Mouse (Mus musculus): ENCODE measurements around the gene Clcn5. TPM values are rescaled to one million over a fixed set of nuclear protein-coding genes. Genes with fewer than 3 reads are reported as not detected.
A peak's percentile ranks its signal among the peaks of the same experiment; 100 is the strongest.

Clcn5 gene
- polyA plus RNA-seq, 1 experiment from 2014 or later = 19.9 TPM

DNA sequence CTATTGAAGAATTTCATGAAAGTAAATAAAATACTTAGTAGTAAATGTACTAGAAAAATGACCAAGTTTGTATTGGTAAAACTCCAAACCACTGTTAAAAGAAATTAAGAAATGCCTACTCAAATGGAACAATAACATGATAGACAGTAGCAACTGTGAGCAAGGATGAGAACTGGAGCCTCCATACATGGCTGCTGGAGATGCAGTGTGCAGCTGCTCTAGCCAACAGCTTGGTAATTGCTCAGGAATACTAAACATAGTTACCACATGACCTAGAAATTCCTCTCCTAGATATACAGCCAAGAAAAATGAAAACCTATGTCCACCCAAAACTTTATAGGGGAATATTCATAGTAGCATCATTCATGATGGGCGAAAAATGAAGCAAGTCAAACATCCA lies 36.5 kb downstream of the Clcn5 start:
- no peaks in the 10 kb centered on the region for H3K4me1 ChIP-seq
- no peak overlapping the region for H3K4me3 ChIP-seq
- H3K9me3 ChIP-seq = no peaks in the 10 kb centered on the region
- no peaks in the 10 kb centered on the region for H3K27me3 ChIP-seq (ENCODE audit: insufficient read depth, poor library complexity, severe bottlenecking)
- no peak for DNase-seq (ENCODE audit: low spot score)
- no peak overlapping the region for H3K27ac ChIP-seq
- WGBS = 81% methylated on average over 1 of the region's 1 CpGs
- no peaks in the 10 kb centered on the region for H3K36me3 ChIP-seq

DNA sequence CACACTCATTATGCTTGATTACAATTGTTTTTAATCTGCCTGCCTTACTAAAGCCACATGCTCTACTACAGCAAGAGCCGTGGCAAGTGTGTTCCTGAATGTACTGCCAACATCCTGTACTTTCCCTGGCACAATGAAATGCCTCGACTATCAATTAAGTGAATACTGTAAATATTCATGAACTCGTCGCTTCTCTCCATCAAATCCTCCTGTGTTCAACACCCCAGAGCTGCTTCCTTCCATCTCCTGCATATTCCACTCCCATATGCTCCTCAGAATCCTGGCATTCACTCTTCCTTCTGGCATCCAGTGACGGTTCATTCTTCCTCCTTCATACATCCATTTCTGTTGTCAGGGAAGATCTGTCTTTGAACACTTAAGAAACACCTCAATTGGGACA lies 39.4 kb downstream of the Clcn5 start:
- no peak overlapping the region for H3K27ac ChIP-seq
- H3K27me3 ChIP-seq (ENCODE audit: insufficient read depth, poor library complexity, severe bottlenecking) = no peaks in the 10 kb centered on the region
- no peaks in the 10 kb centered on the region for H3K4me1 ChIP-seq
- no peaks in the 10 kb centered on the region for H3K9me3 ChIP-seq
- WGBS = 83% methylated on average over 5 of the region's 5 CpGs
- H3K36me3 ChIP-seq = no peaks in the 10 kb centered on the region
- no peak for DNase-seq (ENCODE audit: low spot score)
- no peak overlapping the region for H3K4me3 ChIP-seq

DNA sequence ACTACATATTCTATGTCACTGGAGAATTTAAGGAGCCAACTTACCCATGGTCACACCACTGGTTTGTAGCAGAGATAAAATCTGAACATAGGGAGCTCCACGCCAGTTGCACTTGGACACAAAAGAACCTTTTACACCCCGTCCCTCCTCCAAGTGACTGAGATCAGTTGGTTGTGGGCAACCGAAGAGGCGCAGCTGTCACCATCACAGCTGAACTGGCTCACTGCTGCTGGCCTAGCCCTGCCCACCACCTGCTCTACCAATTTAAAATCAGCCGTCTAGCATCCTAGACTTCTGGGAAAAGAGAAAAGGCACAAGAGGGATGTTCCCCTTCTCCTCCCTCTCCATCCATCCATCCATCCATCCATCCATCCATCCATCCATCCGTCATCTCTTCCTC lies 42.6 kb downstream of the Clcn5 start:
- 78% methylated on average over 6 of the region's 6 CpGs for WGBS
- Histone ChIP-seq H3K36me3 (no peaks in the 10 kb centered on the region), H3K9me3 (no peaks in the 10 kb centered on the region), H3K4me3 (no peak overlapping the region), H3K27me3 (ENCODE audit: insufficient read depth, poor library complexity, severe bottlenecking) (no peaks in the 10 kb centered on the region), H3K4me1 (no peaks in the 10 kb centered on the region), H3K27ac (no peak overlapping the region)
- DNase-seq (ENCODE audit: low spot score) = no peak

DNA sequence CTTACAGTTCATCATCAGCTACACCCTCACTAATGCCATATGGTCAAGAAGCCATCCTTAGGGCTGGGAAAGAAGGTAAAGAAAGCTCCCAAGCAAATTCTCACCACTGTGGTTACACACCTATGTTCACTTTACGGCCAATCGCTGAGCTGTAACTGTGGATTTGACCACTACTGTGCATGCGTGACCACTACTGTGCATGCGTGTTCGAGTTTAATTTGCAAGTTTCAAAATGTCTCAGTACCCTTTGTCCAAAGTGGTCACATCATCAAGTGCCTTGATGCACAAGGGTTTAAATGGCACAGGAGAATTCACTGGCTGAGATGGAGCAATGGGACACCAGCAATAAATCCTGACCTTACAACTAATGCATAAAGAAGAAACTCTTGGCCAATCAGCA lies 58.0 kb downstream of the Clcn5 start:
- no peaks in the 10 kb centered on the region for H3K9me3 ChIP-seq
- 95% methylated on average over 5 of the region's 5 CpGs for WGBS
- no peaks in the 10 kb centered on the region for H3K27me3 ChIP-seq (ENCODE audit: insufficient read depth, poor library complexity, severe bottlenecking)
- no peak for DNase-seq (ENCODE audit: low spot score)
- no peak overlapping the region for H3K27ac ChIP-seq
- H3K4me1 ChIP-seq = no peaks in the 10 kb centered on the region
- no peak overlapping the region for H3K4me3 ChIP-seq
- no peaks in the 10 kb centered on the region for H3K36me3 ChIP-seq

DNA sequence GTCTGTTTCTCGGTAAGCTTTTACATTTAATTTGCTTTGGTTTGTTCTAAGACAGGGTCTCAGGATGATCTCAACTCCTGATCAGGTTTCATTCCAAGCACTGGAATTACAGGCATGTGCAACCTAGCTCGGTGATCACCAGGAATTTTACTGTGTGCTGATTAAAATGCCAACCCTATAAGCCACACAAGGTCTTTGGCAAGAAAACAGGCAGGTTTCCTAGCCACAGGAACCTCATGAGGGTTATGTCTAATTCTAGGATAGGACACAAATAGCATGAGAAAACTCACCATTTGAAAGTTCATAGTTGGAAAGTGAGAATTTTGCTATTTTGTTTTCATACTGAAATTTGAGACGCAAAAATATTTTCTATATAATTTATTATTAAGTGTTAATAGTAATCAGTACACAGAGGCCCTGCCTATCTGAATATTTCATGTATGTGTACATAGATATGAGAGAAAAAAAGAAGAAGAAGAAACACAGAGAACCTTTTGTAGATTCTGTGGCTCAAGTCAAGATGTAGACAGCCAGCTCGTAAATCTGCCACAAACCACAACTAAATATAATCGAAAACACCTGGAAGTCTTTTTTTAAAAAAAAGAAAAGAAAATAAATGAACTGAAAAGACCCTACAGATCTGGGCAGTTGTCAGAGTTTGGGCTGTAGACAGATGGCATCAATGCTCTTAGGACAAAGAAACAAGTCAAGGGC lies 58.6 kb downstream of the Clcn5 start:
- DNase-seq (ENCODE audit: low spot score) = no peak
- Histone ChIP-seq H3K4me1 (no peaks in the 10 kb centered on the region), H3K36me3 (no peaks in the 10 kb centered on the region), H3K4me3 (no peak overlapping the region), H3K9me3 (no peaks in the 10 kb centered on the region), H3K27ac (no peak overlapping the region), H3K27me3 (ENCODE audit: insufficient read depth, poor library complexity, severe bottlenecking) (no peaks in the 10 kb centered on the region)
- 75% methylated on average over 5 of the region's 5 CpGs for WGBS

DNA sequence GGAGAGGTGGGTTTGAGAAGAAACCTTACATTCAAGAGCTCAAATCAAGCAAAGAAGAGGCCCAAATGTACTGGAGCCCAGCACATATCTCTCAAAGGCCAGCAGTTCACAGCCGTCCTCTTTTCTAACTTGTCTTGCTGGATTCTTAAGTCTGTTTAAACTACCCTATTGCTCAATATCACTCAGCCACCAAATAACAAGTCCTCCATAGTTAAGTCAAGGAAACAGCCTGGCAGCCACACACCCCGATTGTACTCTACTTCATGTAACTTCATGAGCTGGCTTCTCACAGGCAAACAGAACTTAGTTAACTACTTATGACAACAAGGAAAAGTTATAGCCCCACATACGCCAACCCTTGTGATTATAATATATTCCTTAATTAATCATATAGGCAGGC lies 59.4 kb downstream of the Clcn5 start:
- Histone ChIP-seq H3K4me3 (no peak overlapping the region), H3K27ac (no peak overlapping the region), H3K9me3 (no peaks in the 10 kb centered on the region), H3K36me3 (no peaks in the 10 kb centered on the region), H3K27me3 (ENCODE audit: insufficient read depth, poor library complexity, severe bottlenecking) (no peaks in the 10 kb centered on the region), H3K4me1 (no peaks in the 10 kb centered on the region)
- no peak for DNase-seq (ENCODE audit: low spot score)
- WGBS = 90% methylated on average over 3 of the region's 3 CpGs

DNA sequence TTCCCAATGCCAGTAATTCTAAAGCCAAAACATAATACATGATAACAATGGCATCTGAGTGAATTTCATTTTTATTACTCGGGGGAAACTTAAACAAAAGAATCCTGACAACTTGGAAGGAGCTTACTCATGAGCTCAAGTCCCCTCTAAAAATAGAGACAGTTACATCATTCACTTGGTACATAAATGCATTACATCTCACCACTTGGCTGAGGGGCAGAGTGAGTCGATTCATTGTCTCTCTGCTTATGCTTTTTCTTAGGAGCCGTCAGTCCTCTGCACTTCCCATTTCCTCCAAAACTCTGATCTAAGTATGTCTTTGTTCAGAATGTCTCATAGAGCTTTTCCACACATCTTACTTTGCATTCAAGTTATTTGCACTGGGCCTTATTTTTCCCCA lies 63.1 kb downstream of the Clcn5 start:
- WGBS = 68% methylated on average over 3 of the region's 3 CpGs
- Histone ChIP-seq H3K27ac (no peak overlapping the region), H3K9me3 (no peaks in the 10 kb centered on the region)

DNA sequence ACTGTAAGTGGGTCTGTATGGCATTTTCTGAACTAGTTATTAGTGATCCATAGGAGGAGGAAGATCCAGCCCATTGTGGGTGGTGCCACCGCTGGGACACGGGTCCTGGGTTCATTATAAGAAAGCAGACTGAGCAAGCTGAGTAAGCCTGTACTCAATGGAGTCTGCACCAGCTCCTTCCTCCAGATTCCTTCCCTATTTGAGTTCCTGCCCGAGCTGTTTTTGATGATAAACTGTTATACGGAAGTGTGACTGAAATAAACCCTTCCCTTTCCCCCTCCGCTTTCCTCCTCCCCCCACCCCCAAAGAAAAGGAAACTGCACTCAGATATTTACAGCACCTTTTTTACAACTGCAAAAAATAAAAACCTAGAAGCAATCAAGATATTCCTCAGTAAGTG lies 115.1 kb downstream of the Clcn5 start:
- H3K36me3 ChIP-seq = no peaks in the 10 kb centered on the region
- WGBS = 64% methylated on average over 5 of the region's 5 CpGs
- peaks cover 7% of the 10 kb centered on the region; the same call in 1 of the 2 replicates for H3K4me1 ChIP-seq
- no peaks in the 10 kb centered on the region for H3K27me3 ChIP-seq (ENCODE audit: insufficient read depth, poor library complexity, severe bottlenecking)
- H3K4me3 ChIP-seq = no peak overlapping the region
- no peak overlapping the region for H3K27ac ChIP-seq
- no peaks in the 10 kb centered on the region for H3K9me3 ChIP-seq
- DNase-seq (ENCODE audit: low spot score) = no peak

More for the DNA sequence above, 63.1 kb downstream of the Clcn5 start:
- Histone ChIP-seq H3K4me3 (no peak overlapping the region), H3K4me1 (no peaks in the 10 kb centered on the region), H3K36me3 (no peaks in the 10 kb centered on the region), H3K27me3 (ENCODE audit: insufficient read depth, poor library complexity, severe bottlenecking) (no peaks in the 10 kb centered on the region)
- no peak for DNase-seq (ENCODE audit: low spot score)

DNA sequence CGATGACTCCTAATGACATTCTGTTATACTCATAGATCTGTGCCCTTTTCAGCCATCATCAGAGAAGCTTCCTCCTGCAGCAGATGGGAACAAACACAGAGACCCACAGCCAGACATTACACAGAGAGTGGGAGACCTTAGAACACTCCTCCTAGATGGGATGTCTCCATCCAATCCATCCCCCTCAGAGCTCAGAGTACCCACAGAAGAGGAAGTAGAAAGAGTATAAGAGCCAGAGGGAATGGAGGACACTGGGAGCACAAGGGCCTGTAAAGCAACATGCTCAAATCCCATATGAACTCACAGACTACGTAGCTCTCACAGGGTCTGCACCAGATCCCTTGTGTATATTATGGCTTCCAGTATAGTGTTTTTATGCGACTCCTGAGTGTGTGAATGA lies 115.6 kb downstream of the Clcn5 start:
- Histone ChIP-seq H3K36me3 (no peaks in the 10 kb centered on the region), H3K4me3 (no peak overlapping the region), H3K27me3 (ENCODE audit: insufficient read depth, poor library complexity, severe bottlenecking) (no peaks in the 10 kb centered on the region), H3K27ac (no peak overlapping the region), H3K4me1 (peaks cover 7% of the 10 kb centered on the region; the same call in 1 of the 2 replicates), H3K9me3 (no peaks in the 10 kb centered on the region)
- DNase-seq (ENCODE audit: low spot score) = no peak
- WGBS = 83% methylated on average over 3 of the region's 3 CpGs

DNA sequence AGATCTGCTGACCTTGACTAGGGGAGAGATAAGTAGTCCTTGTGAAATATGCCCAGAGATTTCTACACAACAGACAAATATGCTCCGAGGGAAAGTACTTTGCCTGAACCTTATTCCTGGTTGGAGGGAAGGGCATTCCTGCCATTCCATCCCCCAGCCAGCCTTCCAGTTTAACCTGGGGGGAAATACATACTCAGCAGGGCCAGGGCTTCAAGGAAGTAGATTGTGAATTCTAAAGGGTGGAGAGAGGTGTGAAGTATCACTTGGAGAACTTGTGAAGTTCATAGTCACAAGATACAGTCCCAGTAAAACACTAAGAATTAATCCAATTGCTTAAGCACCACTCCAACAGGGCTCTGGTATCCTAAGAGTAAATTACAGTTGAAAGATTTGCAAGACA lies 121.3 kb downstream of the Clcn5 start:
- Histone ChIP-seq H3K27me3 (ENCODE audit: insufficient read depth, poor library complexity, severe bottlenecking) (no peaks in the 10 kb centered on the region), H3K36me3 (no peaks in the 10 kb centered on the region), H3K27ac (no peak overlapping the region), H3K4me1 (peaks cover 7% of the 10 kb centered on the region; the same call in 1 of the 2 replicates), H3K4me3 (no peak overlapping the region), H3K9me3 (no peaks in the 10 kb centered on the region)
- DNase-seq (ENCODE audit: low spot score) = no peak
- WGBS = 38% methylated on average over 1 of the region's 1 CpGs

DNA sequence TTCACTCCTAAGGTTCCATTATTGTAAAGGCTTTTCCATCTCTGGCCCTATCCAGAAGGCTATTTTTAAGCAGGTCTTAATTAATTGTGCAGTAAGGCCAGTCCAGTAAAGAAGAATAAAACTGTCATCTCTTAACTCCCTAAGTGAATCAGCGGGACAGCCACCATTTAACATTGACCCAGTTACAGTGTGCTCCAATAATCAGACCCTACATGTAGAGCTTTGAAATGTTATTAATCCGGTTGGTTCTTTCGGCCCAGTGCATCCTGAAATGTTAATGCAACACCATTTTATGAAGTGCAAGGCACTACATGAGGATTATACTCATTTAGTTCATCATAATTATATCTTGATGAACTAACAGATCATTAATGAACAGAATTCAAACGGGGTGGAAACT lies 128.3 kb downstream of the Clcn5 start:
- WGBS = 86% methylated on average over 4 of the region's 4 CpGs
- H3K4me3 ChIP-seq = no peak overlapping the region
- no peak for DNase-seq (ENCODE audit: low spot score)
- no peaks in the 10 kb centered on the region for H3K27me3 ChIP-seq (ENCODE audit: insufficient read depth, poor library complexity, severe bottlenecking)
- 0 out of 2 replicates have a peak, but pooled peaks cover 3% of the 10 kb centered on the region for H3K4me1 ChIP-seq
- H3K27ac ChIP-seq = no peak overlapping the region
- H3K9me3 ChIP-seq = no peaks in the 10 kb centered on the region
- H3K36me3 ChIP-seq = no peaks in the 10 kb centered on the region

DNA sequence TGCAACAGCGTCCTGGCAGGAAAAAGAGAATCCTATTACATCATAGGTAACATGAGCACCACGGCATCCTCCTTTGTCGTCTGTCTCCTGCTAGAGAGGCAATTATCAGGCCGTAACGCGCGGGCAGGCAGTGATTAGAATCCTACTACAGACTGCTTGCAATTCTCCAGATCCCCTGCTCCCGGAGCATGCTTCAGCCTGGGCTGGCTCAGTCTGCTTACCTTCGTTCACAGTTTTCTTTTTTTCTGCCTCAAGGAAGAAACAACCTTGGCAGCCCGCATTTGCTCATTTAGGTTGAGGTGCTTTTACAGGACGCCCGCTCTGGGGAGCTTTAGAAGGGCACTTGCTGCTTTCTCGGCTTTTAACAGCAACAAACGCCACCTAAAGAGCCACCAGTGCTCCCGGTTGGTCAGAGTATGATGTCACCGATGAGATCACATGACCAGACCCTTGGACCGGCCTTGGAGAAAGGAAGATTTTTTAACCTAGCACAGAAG lies 130.8 kb downstream of the Clcn5 start:
- Histone ChIP-seq H3K4me1 (0 out of 2 replicates have a peak, but pooled peaks cover 3% of the 10 kb centered on the region), H3K36me3 (peaks cover 2% of the 10 kb centered on the region; the same call in 1 of the 2 replicates), H3K27ac (peak overlapping the region; percentile 79), H3K27me3 (ENCODE audit: insufficient read depth, poor library complexity, severe bottlenecking) (no peaks in the 10 kb centered on the region), H3K9me3 (no peaks in the 10 kb centered on the region), H3K4me3 (peak overlapping the region; percentile 53)
- WGBS = 15% methylated on average over 17 of the region's 17 CpGs
- DNase-seq (ENCODE audit: low spot score) = peak; percentile 78

DNA sequence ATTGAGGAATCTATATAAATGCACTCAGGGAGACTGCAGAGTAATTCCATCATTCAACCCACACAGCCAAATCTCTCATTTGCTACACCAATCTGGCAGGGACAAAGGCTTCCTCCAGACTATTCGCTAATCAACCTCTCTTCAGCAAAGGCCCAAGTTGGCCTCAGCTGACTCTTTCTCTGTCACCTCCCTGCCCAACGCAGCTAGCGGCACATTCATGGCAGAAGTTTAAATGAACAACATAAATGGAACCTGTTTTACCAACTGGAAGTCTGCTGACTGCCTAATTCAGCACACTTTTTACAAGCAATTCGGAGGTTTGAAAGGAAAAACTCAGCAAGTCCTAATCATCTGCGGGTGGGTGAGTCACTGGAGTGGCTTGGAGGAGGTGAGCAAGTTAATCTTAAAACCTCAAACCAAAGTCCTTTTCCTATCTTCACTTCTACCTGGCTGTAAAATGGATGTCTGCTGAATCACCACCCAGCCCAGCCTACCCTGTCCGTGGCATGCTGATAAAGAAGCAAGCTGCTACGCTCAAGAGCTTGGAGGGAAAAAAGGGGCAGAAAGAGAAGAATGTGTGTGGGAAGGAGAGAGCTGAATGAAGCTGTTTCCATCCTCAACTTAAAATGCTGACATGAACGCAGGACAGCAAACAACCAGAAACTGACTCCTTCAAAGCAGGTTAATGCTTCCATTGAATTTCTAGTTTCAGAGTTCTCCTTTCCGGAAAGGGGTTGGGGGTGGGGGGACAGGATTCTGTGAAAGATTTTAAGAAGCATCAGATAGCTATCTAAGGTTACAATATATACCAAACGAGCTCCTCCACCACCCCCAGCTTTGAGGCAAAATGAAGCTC lies 131.5 kb downstream of the Clcn5 start:
- H3K27ac ChIP-seq = peak overlapping the region; percentile 79
- peak overlapping the region; percentile 53 for H3K4me3 ChIP-seq
- H3K9me3 ChIP-seq = no peaks in the 10 kb centered on the region
- H3K4me1 ChIP-seq = 0 out of 2 replicates have a peak, but pooled peaks cover 3% of the 10 kb centered on the region
- DNase-seq (ENCODE audit: low spot score) = no peak
- no peaks in the 10 kb centered on the region for H3K27me3 ChIP-seq (ENCODE audit: insufficient read depth, poor library complexity, severe bottlenecking)
- WGBS = 26% methylated on average over 10 of the region's 10 CpGs
- peaks cover 8% of the 10 kb centered on the region; the same call in 1 of the 2 replicates for H3K36me3 ChIP-seq
